Mouse (Mus musculus) MEL (cell line): Measurements from ENCODE around the gene Prpf4b. TPM values are rescaled to one million over a fixed set of nuclear protein-coding genes. Genes with fewer than 3 reads are reported as not detected.

Source experiments
- DNase-seq: peaks from one replicate; pipeline ENCODE4 v3.0.0; 2011; ENCODE audit warnings: low read depth, low spot score
- H3K27ac ChIP-seq: 2 replicates; pipeline ENCODE4 v1.5.1; 2012; ENCODE audit warnings: low read depth, mild to moderate bottlenecking, control low read depth, low read length, moderate library complexity; ENCODE audit not compliant: control insufficient read depth
- H3K27me3 ChIP-seq, 2 experiments: fragments of 150-350 bp in 1 of 2; sonication (generic) in 1 of 2; 2 replicates each; pipeline ENCODE4 v1.6.1; 2012; ENCODE audit warnings: low read length in 2 of 2, mild to moderate bottlenecking in 2 of 2, improper control_type of control experiment in 1 of 2, moderate library complexity in 1 of 2; ENCODE audit not compliant: insufficient read depth in 2 of 2, control insufficient read depth in 1 of 2
- H3K36me3 ChIP-seq, 2 experiments: 2 replicates each; pipeline ENCODE4 v1.6.1; 2012 to 2014; ENCODE audit warnings: low read length in 2 of 2, improper control_type of control experiment in 1 of 2, inconsistent platforms in 1 of 2, mild to moderate bottlenecking in 1 of 2; ENCODE audit not compliant: insufficient read depth in 2 of 2, control insufficient read depth in 1 of 2
- H3K4me1 ChIP-seq, 2 experiments: fragments of 150-350 bp in 1 of 2; sonication (generic) in 1 of 2; 2 replicates each; pipeline ENCODE4 v1.6.1; 2012; ENCODE audit warnings: low read length in 2 of 2, improper control_type of control experiment in 1 of 2, mild to moderate bottlenecking in 1 of 2; ENCODE audit not compliant: insufficient read depth in 2 of 2, control insufficient read depth in 1 of 2
- H3K4me3 ChIP-seq, 2 experiments: fragments of 150-350 bp in 1 of 2; sonication (generic) in 1 of 2; 2 replicates each; pipeline ENCODE4 v1.5.1; 2012; ENCODE audit warnings: low read depth in 2 of 2, low read length in 2 of 2, mild to moderate bottlenecking in 2 of 2, moderate library complexity in 2 of 2, control low read depth in 1 of 2, improper control_type of control experiment in 1 of 2; ENCODE audit not compliant: control insufficient read depth in 1 of 2, insufficient read depth in 1 of 2
- H3K79me2 ChIP-seq: 2 replicates; pipeline ENCODE4 v1.6.1; 2012; ENCODE audit warnings: mild to moderate bottlenecking, low read length, moderate library complexity; ENCODE audit not compliant: control insufficient read depth, poor library complexity, insufficient read depth
- H3K9ac ChIP-seq: 2 replicates; pipeline ENCODE4 v1.6.1; 2012; ENCODE audit warnings: low read depth, mild to moderate bottlenecking, control low read depth, low read length, moderate library complexity; ENCODE audit not compliant: control insufficient read depth, poor library complexity, severe bottlenecking
- H3K9me3 ChIP-seq: fragments of 150-350 bp; sonication (generic); replicated peaks from 2 replicates; pipeline ENCODE4 v1.6.1; 2012; ENCODE audit warnings: mild to moderate bottlenecking, low read length, improper control_type of control experiment, moderate library complexity; ENCODE audit not compliant: insufficient read depth
- BHLHE40 ChIP-seq: IDR thresholded peaks from 2 replicates; pipeline ENCODE4 v1.6.1; 2012; ENCODE audit warnings: low read depth, mild to moderate bottlenecking, inconsistent platforms, low read length, improper control_type of control experiment, borderline replicate concordance
- CHD1 ChIP-seq: IDR thresholded peaks from 2 replicates; pipeline ENCODE4 v1.6.1; 2012; ENCODE audit warnings: low read depth, mild to moderate bottlenecking, inconsistent platforms, low read length, improper control_type of control experiment
- CHD2 ChIP-seq: IDR thresholded peaks from 2 replicates; pipeline ENCODE4 v1.6.1; 2011; ENCODE audit warnings: low read length, improper control_type of control experiment
- CTCF ChIP-seq, 3 experiments: IDR thresholded peaks in 2 of 3; conservative IDR thresholded peaks in 1 of 3; 2 replicates each; pipeline ENCODE4 v1.5.1; 2011 to 2012; ENCODE audit warnings: low read length in 3 of 3, low read depth in 2 of 3, mild to moderate bottlenecking in 2 of 3, improper control_type of control experiment in 1 of 3, inconsistent platforms in 1 of 3, mixed read lengths in 1 of 3, moderate library complexity in 1 of 3; ENCODE audit not compliant: control insufficient read depth in 1 of 3, insufficient read depth in 1 of 3, poor library complexity in 1 of 3, severe bottlenecking in 1 of 3
- E2F4 ChIP-seq: IDR thresholded peaks from 2 replicates; pipeline ENCODE4 v1.6.1; 2011; ENCODE audit warnings: low read depth, low read length, improper control_type of control experiment, borderline replicate concordance
- ELF1 ChIP-seq: IDR thresholded peaks from 2 replicates; pipeline ENCODE4 v1.6.1; 2014; ENCODE audit warnings: low read depth, mild to moderate bottlenecking, inconsistent platforms, low read length, improper control_type of control experiment, moderate library complexity
- EP300 ChIP-seq, 2 experiments: IDR thresholded peaks; 2 replicates each; pipeline ENCODE4 v1.6.1; 2011; ENCODE audit warnings: improper control_type of control experiment in 2 of 2, low read length in 2 of 2, low read depth in 1 of 2, mild to moderate bottlenecking in 1 of 2
- ETS1 ChIP-seq: IDR thresholded peaks from 2 replicates; pipeline ENCODE4 v1.6.1; 2012; ENCODE audit warnings: low read depth, mild to moderate bottlenecking, inconsistent platforms, low read length, improper control_type of control experiment, moderate library complexity
- HCFC1 ChIP-seq: IDR thresholded peaks from 2 replicates; pipeline ENCODE4 v1.6.1; 2012; ENCODE audit warnings: low read depth, mild to moderate bottlenecking, inconsistent platforms, low read length, improper control_type of control experiment, moderate library complexity
- JUND ChIP-seq: IDR thresholded peaks from 2 replicates; pipeline ENCODE4 v1.6.1; 2011; ENCODE audit warnings: low read depth, mild to moderate bottlenecking, improper control_type of control experiment, low read length
- KAT2A ChIP-seq: conservative IDR thresholded peaks from 2 replicates; pipeline ENCODE4 v1.6.1; 2012; ENCODE audit warnings: low read depth, low read length, improper control_type of control experiment, inconsistent platforms
- MAFK ChIP-seq: IDR thresholded peaks from 2 replicates; pipeline ENCODE4 v1.6.1; 2011; ENCODE audit warnings: low read depth, mild to moderate bottlenecking, low read length, improper control_type of control experiment, borderline replicate concordance
- MAX ChIP-seq: IDR thresholded peaks from 2 replicates; pipeline ENCODE4 v1.6.1; 2011; ENCODE audit warnings: low read length, improper control_type of control experiment
- MAZ ChIP-seq: IDR thresholded peaks from 2 replicates; pipeline ENCODE4 v1.6.1; 2012; ENCODE audit warnings: low read depth, mild to moderate bottlenecking, inconsistent platforms, low read length, improper control_type of control experiment
- MEF2A ChIP-seq: IDR thresholded peaks from 2 replicates; pipeline ENCODE4 v1.6.1; 2014; ENCODE audit warnings: low read depth, mild to moderate bottlenecking, inconsistent platforms, low read length, improper control_type of control experiment; ENCODE audit not compliant: poor library complexity, insufficient replicate concordance, severe bottlenecking; ENCODE audit errors: extremely low read depth
- MXI1 ChIP-seq: IDR thresholded peaks from 2 replicates; pipeline ENCODE4 v1.6.1; 2011; ENCODE audit warnings: mild to moderate bottlenecking, low read depth, low read length, improper control_type of control experiment
- MYC ChIP-seq: IDR thresholded peaks from 2 replicates; pipeline ENCODE4 v1.6.1; 2011; ENCODE audit warnings: low read depth, mild to moderate bottlenecking, low read length, improper control_type of control experiment, moderate library complexity
- NELFE ChIP-seq: IDR thresholded peaks from 2 replicates; pipeline ENCODE4 v1.6.1; 2011; ENCODE audit warnings: low read depth, low read length, improper control_type of control experiment
- NRF1 ChIP-seq: IDR thresholded peaks from 2 replicates; pipeline ENCODE4 v1.6.1; 2014; ENCODE audit warnings: low read depth, mild to moderate bottlenecking, inconsistent platforms, low read length, improper control_type of control experiment, moderate library complexity; ENCODE audit not compliant: poor library complexity, insufficient read depth, severe bottlenecking
- POLR2AphosphoS2 ChIP-seq: IDR thresholded peaks from 2 replicates; pipeline ENCODE4 v1.6.1; 2011; ENCODE audit warnings: low read length, improper control_type of control experiment
- RAD21 ChIP-seq: IDR thresholded peaks from 2 replicates; pipeline ENCODE4 v1.6.1; 2011; ENCODE audit warnings: mild to moderate bottlenecking, low read depth, low read length, improper control_type of control experiment
- RCOR1 ChIP-seq: IDR thresholded peaks from 2 replicates; pipeline ENCODE4 v1.6.1; 2012; ENCODE audit warnings: low read depth, mild to moderate bottlenecking, inconsistent platforms, low read length, improper control_type of control experiment
- SMC3 ChIP-seq: IDR thresholded peaks from 2 replicates; pipeline ENCODE4 v1.6.1; 2011; ENCODE audit warnings: low read depth, low read length, improper control_type of control experiment
- TBP ChIP-seq: IDR thresholded peaks from 2 replicates; pipeline ENCODE4 v1.8.0; 2011; ENCODE audit warnings: low read depth, low read length, improper control_type of control experiment
- TCF12 ChIP-seq: IDR thresholded peaks from 2 replicates; pipeline ENCODE4 v1.6.1; 2014; ENCODE audit warnings: low read depth, mild to moderate bottlenecking, inconsistent platforms, low read length, improper control_type of control experiment, moderate library complexity
- UBTF ChIP-seq: IDR thresholded peaks from 2 replicates; pipeline ENCODE4 v1.6.1; 2012; ENCODE audit warnings: low read depth, mild to moderate bottlenecking, inconsistent platforms, low read length, improper control_type of control experiment, moderate library complexity, borderline replicate concordance; ENCODE audit not compliant: insufficient read depth
- USF1 ChIP-seq: IDR thresholded peaks from 2 replicates; pipeline ENCODE4 v1.6.1; 2014; ENCODE audit warnings: low read depth, mild to moderate bottlenecking, inconsistent platforms, low read length, improper control_type of control experiment, moderate library complexity
- USF2 ChIP-seq, 2 experiments: IDR thresholded peaks; 2 replicates each; pipeline ENCODE4 v1.6.1; 2011 to 2012; ENCODE audit warnings: improper control_type of control experiment in 2 of 2, low read length in 2 of 2, borderline replicate concordance in 1 of 2, inconsistent platforms in 1 of 2, low read depth in 1 of 2, mild to moderate bottlenecking in 1 of 2; ENCODE audit not compliant: insufficient read depth in 1 of 2
- ZC3H11A ChIP-seq: IDR thresholded peaks from 2 replicates; pipeline ENCODE4 v1.6.1; 2012; ENCODE audit warnings: low read depth, mild to moderate bottlenecking, inconsistent platforms, low read length, improper control_type of control experiment
- ZKSCAN1 ChIP-seq: IDR thresholded peaks from 2 replicates; pipeline ENCODE4 v1.6.1; 2012; ENCODE audit warnings: low read depth, mild to moderate bottlenecking, inconsistent platforms, low read length, improper control_type of control experiment, moderate library complexity
- ZMIZ1 ChIP-seq: IDR thresholded peaks from 2 replicates; pipeline ENCODE4 v1.6.1; 2012; ENCODE audit warnings: low read depth, mild to moderate bottlenecking, inconsistent platforms, low read length, improper control_type of control experiment, moderate library complexity
- polyA plus RNA-seq, 2 experiments: library from polyadenylated mRNA; stranded (reverse) in 1 of 2; unstranded in 1 of 2; fragments of >175 nt in 1 of 2; fragments of >200 nt in 1 of 2; gene quantifications; 2 replicates each; pipeline versions ENCODE4 v1.2.1 to v1.2.4; 2012; ENCODE audit warnings: low replicate concordance in 2 of 2, low read depth in 1 of 2; ENCODE audit not compliant: insufficient read length in 2 of 2, insufficient read depth in 1 of 2, missing spikeins in 1 of 2
- total RNA-seq: library from RNA; depleted of rRNA; stranded (reverse); fragments of 300-350 nt; gene quantifications from 2 replicates; pipeline ENCODE4 v1.2.3, GENCODE M21; 2012

Prpf4b gene
- total and polyA plus RNA-seq, 3 experiments: 74.9 to 88.6 TPM; not detected in 1

- H3K27me3 ChIP-seq: no peaks in the 10 kb centered on the region
- no peaks in the 10 kb centered on the region for H3K79me2 ChIP-seq
- H3K9me3 ChIP-seq: no peaks in the 10 kb centered on the region
- peak; percentile 30 for DNase-seq
- H3K36me3 ChIP-seq: no peaks in the 10 kb centered on the region
- H3K4me1 ChIP-seq: no peaks in the 10 kb centered on the region
- no peak overlapping the region for H3K4me3 ChIP-seq
- H3K27ac ChIP-seq: no peak overlapping the region
- no peak overlapping the region for H3K9ac ChIP-seq
- TF ChIP-seq CHD2 (no peak), MEF2A (no peak), USF1 (no peak), ZC3H11A (peak; percentile 37), MYC (no peak), SMC3 (peak; percentile 59), EP300 (IDR thresholded peaks at IDR 0.05; ENCODE audit: low read depth in 1 of 2, low read length in 2 of 2) (no peak), CHD1 (no peak), ETS1 (no peak), MAZ (no peak), USF2 (IDR thresholded peaks at IDR 0.05; ENCODE audit: borderline replicate concordance in 1 of 2, insufficient read depth in 1 of 2, low read depth in 1 of 2, low read length in 2 of 2) (no peak), TBP (no peak), KAT2A (no peak), UBTF (no peak), MAFK (no peak), MXI1 (no peak), ZKSCAN1 (no peak), RCOR1 (no peak), CTCF (IDR thresholded peaks at IDR 0.05 in 2 of 3, conservative IDR thresholded peaks at IDR 0.05 in 1 of 3; ENCODE audit: control insufficient read depth in 1 of 3, insufficient read depth in 1 of 3, low read depth in 2 of 3, low read length in 3 of 3, poor library complexity in 1 of 3, severe bottlenecking in 1 of 3) (peak in 2 of 3 experiments; percentile 21 to 53; a peak in 3 of 6 replicates), JUND (no peak), MAX (no peak), NRF1 (no peak), BHLHE40 (no peak), RAD21 (peak; percentile 64), ELF1 (no peak), TCF12 (no peak), HCFC1 (no peak), E2F4 (no peak), POLR2AphosphoS2 (no peak), ZMIZ1 (no peak), NELFE (no peak)
- TF ChIP-seq, all 39 proteins: peak for 4
These were observed 17.6 kb upstream of the Prpf4b start for GRCm38 (mm10) chr13:34857526-34857925.
